Mouse (Mus musculus): ENCODE measurements around the gene Trf. TPM values are rescaled to one million over a fixed set of nuclear protein-coding genes. Genes with fewer than 3 reads are reported as not detected.
"Not testable (repeated sequence)": the region's sequence is repeated elsewhere in the genome, so short reads cannot be mapped to it uniquely, and the experiment has no call there.

Trf gene
- total RNA-seq, 2 experiments from 2014 or later: 136 to 2,496 TPM

GRCm38 (mm10) chr9:103163806-103164205, 66.4 kb downstream of the Trf start:
- DNase-seq (ENCODE audit: low spot score in 2 of 2): no peak

- not testable (repeated sequence) for DNase-seq (ENCODE audit: low spot score in 2 of 2)
These were observed 75.1 kb downstream of the Trf start for GRCm38 (mm10) chr9:103155158-103155557.

- DNase-seq (ENCODE audit: low spot score in 2 of 2): no peak
These were observed 75.7 kb downstream of the Trf start for GRCm38 (mm10) chr9:103154568-103154967.

Other genes with a start within 250 kb of the Trf start
- 10 to 100 TPM; 12.0 to 12.3 TPM for gene Slco2a1, start 241.7 kb downstream of the Trf start, total RNA-seq (2021)
- 10 to 100 TPM in 1 of 2 experiments, 1 to 10 TPM in 1; 8.6 to 19.0 TPM for gene Rab6b, start 118.7 kb downstream of the Trf start, total RNA-seq (2021)
- 10 to 100 TPM; 27.2 to 27.6 TPM for gene Srprb, start 28.3 kb downstream of the Trf start, total RNA-seq (2021)
- gene Gm20425, start 137 bp downstream of the Trf start, total RNA-seq (2021): 10 to 100 TPM; 12.4 to 14.8 TPM
- gene 1300017J02Rik, start 74.6 kb upstream of the Trf start, total RNA-seq (2021): 10 to 100 TPM in 1 of 2 experiments, 1 to 10 TPM in 1; 3.6 to 18.5 TPM
- 10 to 100 TPM; 70.8 to 75.5 TPM for gene Topbp1, start 74.8 kb upstream of the Trf start, total RNA-seq (2021)
- gene Cdv3, start 135.4 kb upstream of the Trf start, total RNA-seq (2021): 100 to 1,000 TPM; 163 to 175 TPM
- gene Bfsp2, start 250.0 kb upstream of the Trf start, total RNA-seq (2021): not detected